In the genomic region with DNA sequence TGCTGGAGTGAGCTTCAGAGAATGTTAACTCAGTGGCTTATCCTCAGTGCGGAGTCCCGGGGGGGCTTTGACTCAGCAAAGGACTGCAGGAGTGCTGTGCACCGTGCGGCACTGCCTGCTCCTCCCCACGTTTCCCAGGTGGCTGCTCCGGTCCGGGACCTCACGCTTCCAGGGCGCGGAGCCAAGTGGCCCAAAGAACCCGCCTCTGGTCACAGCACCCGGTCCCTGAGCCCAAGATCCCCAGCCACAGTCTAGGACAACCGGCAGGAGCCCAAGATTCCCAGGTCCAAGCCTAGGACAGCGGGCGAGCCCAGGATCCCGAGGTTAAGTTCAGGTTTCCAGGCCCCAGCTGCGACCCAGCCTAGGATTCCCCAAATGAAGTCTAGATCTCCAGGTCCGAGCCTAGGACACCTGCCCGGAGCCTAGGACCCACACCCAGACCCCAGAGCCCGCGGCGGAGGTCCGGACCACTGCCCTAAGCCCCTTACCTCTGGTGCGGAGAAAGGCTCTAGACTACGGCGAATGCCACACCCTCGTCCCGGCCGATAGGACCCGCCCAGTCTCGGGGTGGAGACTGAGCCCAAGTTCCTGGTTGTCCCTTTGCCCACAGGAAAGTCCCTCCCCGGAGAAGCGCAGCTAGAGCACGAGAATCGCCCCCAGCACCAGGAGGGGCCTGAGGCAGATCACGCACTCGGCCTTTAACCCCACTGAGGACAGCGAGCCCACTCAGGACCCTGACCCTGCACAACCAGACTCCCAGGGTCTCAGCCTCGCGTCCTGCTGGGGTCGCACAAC, we compare ENCODE assay signal across 8 mouse cellular contexts. TPM values are rescaled to one million over a fixed set of nuclear protein-coding genes. Genes with fewer than 3 reads are reported as not detected.
DNase-seq lines count a peak whose midpoint lies in the region; ATAC-seq and TF ChIP-seq lines count a peak whose summit lies in the region.

A gene (minus strand): TSS at position 564 of the 795 bp plus-strand sequence.

- no peaks in the 10 kb centered on the region for H3K4me1 ChIP-seq in ES-Bruce4 (ENCODE audit: control insufficient read depth, insufficient read depth, low read length)
- H3K4me1 ChIP-seq in forebrain, embryonic 14.5 days (ENCODE audit: control insufficient read depth, insufficient read depth, low read length) = peaks cover 10% of the 10 kb centered on the region
- H3K4me1 ChIP-seq in limb, embryonic 12.5 days (replicated peaks) = 0 out of 2 replicates have a peak, but pooled peaks cover 9% of the 10 kb centered on the region
- H3K4me1 ChIP-seq in midbrain, embryonic 13.5 days (replicated peaks) = peaks cover 15% of the 10 kb centered on the region

- H3K4me2 ChIP-seq in forebrain, embryonic 14.5 days (ENCODE audit: low read length) = peak within 1 kb of the TSS; percentile 81
- H3K4me2 ChIP-seq in limb, embryonic 12.5 days = peak within 1 kb of the TSS; percentile 99
- H3K4me2 ChIP-seq in midbrain, embryonic 13.5 days (replicated peaks) = peak within 1 kb of the TSS; percentile 80

- peak within 1 kb of the TSS; percentile 62 for H3K9ac ChIP-seq in ES-Bruce4 (ENCODE audit: low read depth, poor library complexity, severe bottlenecking)
- peak within 1 kb of the TSS; percentile 52 for H3K9ac ChIP-seq in forebrain, embryonic 14.5 days (ENCODE audit: low read length)
- peak within 1 kb of the TSS; percentile 61 for H3K9ac ChIP-seq in limb, embryonic 12.5 days (replicated peaks)
- peak within 1 kb of the TSS; percentile 56; the same call in 1 of the 2 replicates for H3K9ac ChIP-seq in midbrain, embryonic 13.5 days (replicated peaks)

- peak; percentile 91 to 94 for DNase-seq in adrenal gland, postnatal 36 days
- DNase-seq in forebrain, embryonic 14.5 days (ENCODE audit: low spot score) = peak; percentile 46
- peak; percentile 66 for DNase-seq in splenic B cell, adult 2 months (ENCODE audit: low read depth, low spot score)
- DNase-seq in right cerebral cortex, postnatal 14 days = no peak

- no peaks in the 10 kb centered on the region for H3K9me3 ChIP-seq in ES-Bruce4 (replicated peaks; ENCODE audit: control insufficient read depth, insufficient read depth, low read length, poor library complexity, severe bottlenecking)
- no peaks in the 10 kb centered on the region for H3K9me3 ChIP-seq in forebrain, embryonic 14.5 days (replicated peaks; ENCODE audit: control insufficient read depth, low read length)
- no peaks in the 10 kb centered on the region for H3K9me3 ChIP-seq in limb, embryonic 12.5 days
- no peaks in the 10 kb centered on the region for H3K9me3 ChIP-seq in midbrain, embryonic 13.5 days

- ATAC-seq in forebrain, embryonic 14.5 days = 0 out of 2 replicates have a peak, but pooled peaks have one; percentile 29
- ATAC-seq in hematopoietic stem cell, adult 5-6 weeks (replicated peaks in 1 of 2; ENCODE audit: insufficient read depth in 1 of 2, low FRiP score in 2 of 2, low TSS enrichment in 1 of 2, low read depth in 1 of 2, poor library complexity in 2 of 2, severe bottlenecking in 2 of 2) = peak; percentile 91 to 96
- ATAC-seq in limb, embryonic 12.5 days (ENCODE audit: insufficient number of reproducible peaks, insufficient read depth, low FRiP score, low TSS enrichment, low read depth) = peak; percentile 73; the same call in 1 of the 2 replicates
- ATAC-seq in midbrain, embryonic 13.5 days = peak; percentile 68; the same call in 1 of the 2 replicates

- no peaks in the 10 kb centered on the region for H3K36me3 ChIP-seq in ES-Bruce4 (ENCODE audit: control insufficient read depth, insufficient read depth, low read length, poor library complexity, severe bottlenecking)
- H3K36me3 ChIP-seq in forebrain, embryonic 14.5 days (ENCODE audit: control insufficient read depth, insufficient read depth, low read length) = no peaks in the 10 kb centered on the region
- H3K36me3 ChIP-seq in limb, embryonic 12.5 days = no peaks in the 10 kb centered on the region
- no peaks in the 10 kb centered on the region for H3K36me3 ChIP-seq in midbrain, embryonic 13.5 days
- no peaks in the 10 kb centered on the region for H3K36me3 ChIP-seq in splenic B cell, adult 2 months (ENCODE audit: control insufficient read depth, insufficient read depth, low read length, poor library complexity, severe bottlenecking)

- TF ChIP-seq POLR2A in ES-Bruce4 (IDR thresholded peaks at IDR 0.05; ENCODE audit: insufficient read depth, low read length) = no peak

- no peaks in the 10 kb centered on the region for H3K27me3 ChIP-seq in ES-Bruce4 (ENCODE audit: control insufficient read depth, insufficient read depth, low read length, poor library complexity, severe bottlenecking)
- H3K27me3 ChIP-seq in forebrain, embryonic 14.5 days (replicated peaks; ENCODE audit: control insufficient read depth, insufficient read depth, low read length) = 0 out of 2 replicates have a peak, but pooled peaks cover 10% of the 10 kb centered on the region
- H3K27me3 ChIP-seq in limb, embryonic 12.5 days = peaks cover 59% of the 10 kb centered on the region
- H3K27me3 ChIP-seq in midbrain, embryonic 13.5 days = peaks cover 40% of the 10 kb centered on the region
- no peaks in the 10 kb centered on the region for H3K27me3 ChIP-seq in splenic B cell, adult 2 months (ENCODE audit: control insufficient read depth, insufficient read depth, low read length, poor library complexity, severe bottlenecking)

- no peak within 1 kb of the TSS for H3K27ac ChIP-seq in ES-Bruce4 (ENCODE audit: insufficient read depth, low read length)
- no peak within 1 kb of the TSS for H3K27ac ChIP-seq in forebrain, embryonic 14.5 days (ENCODE audit: low read depth, low read length)
- no peak within 1 kb of the TSS for H3K27ac ChIP-seq in limb, embryonic 12.5 days
- no peak within 1 kb of the TSS for H3K27ac ChIP-seq in midbrain, embryonic 13.5 days

- WGBS in forebrain, embryonic 14.5 days = under 1% methylated on average over 41 of the region's 41 CpGs
- WGBS in limb, embryonic 12.5 days = 1% methylated on average over 41 of the region's 41 CpGs
- WGBS in midbrain, embryonic 13.5 days = under 1% methylated on average over 41 of the region's 41 CpGs

- peak within 1 kb of the TSS; percentile 64 for H3K4me3 ChIP-seq in ES-Bruce4 (ENCODE audit: low read depth, low read length)
- peak within 1 kb of the TSS; percentile 38 for H3K4me3 ChIP-seq in forebrain, embryonic 14.5 days (ENCODE audit: low read depth, low read length)
- H3K4me3 ChIP-seq in limb, embryonic 12.5 days (replicated peaks) = peak within 1 kb of the TSS; percentile 66
- H3K4me3 ChIP-seq in midbrain, embryonic 13.5 days (replicated peaks) = peak within 1 kb of the TSS; percentile 42

- no peak for TF ChIP-seq EP300 in ES-Bruce4 (IDR thresholded peaks at IDR 0.05; ENCODE audit: insufficient read depth, low read depth, low read length)

- TF ChIP-seq CTCF in ES-Bruce4 (IDR thresholded peaks at IDR 0.05; ENCODE audit: low read depth, low read length) = no peak

RNA-seq across cellular contexts. Expression of the gene that starts here (rescaled TPM):
- 36.7 and 37.8 TPM in 2 replicates for polyA plus RNA-seq in ES-Bruce4 (2011; ENCODE audit: insufficient read depth, insufficient read length, low read depth, missing spikeins)
- total RNA-seq in adrenal gland, postnatal 36 days (2021) = 10 to 100 TPM; 62.8 to 72.5 TPM
- 6.5 and 7.2 TPM in 2 replicates for polyA plus RNA-seq in forebrain, embryonic 14.5 days (2014; fragmentation: Nextera tagmentation; extraction: Ambion mirVana)
- 77.7 and 84.4 TPM in 2 replicates for total RNA-seq in hematopoietic stem cell, adult 5-6 weeks (2017)
- 17.9 and 18.6 TPM in 2 replicates for polyA plus RNA-seq in limb, embryonic 12.5 days (2016; fragmentation: Nextera tagmentation; extraction: Ambion mirVana)
- 3.2 and 3.4 TPM in 2 replicates for polyA plus RNA-seq in midbrain, embryonic 13.5 days (2015; fragmentation: Nextera tagmentation; extraction: Ambion mirVana)

Comparison
In these comparisons a context has a peak if more than half of its experiments do, and no peak if none do; other contexts are left out.
1. ATAC-seq: peak in every context shown above with its lines; median percentile 94 in hematopoietic stem cell, adult 5-6 weeks; 73 in limb, embryonic 12.5 days; 68 in midbrain, embryonic 13.5 days; 29 in forebrain, embryonic 14.5 days.